Mouse (Mus musculus) limb, embryonic 10.5 days (tissue): ENCODE data around the gene Dcp1a. TPM values are rescaled to one million over a fixed set of nuclear protein-coding genes. Genes with fewer than 3 reads are reported as not detected.

Source experiments
- DNase-seq: peaks from one replicate; pipeline ENCODE4 v3.0.0-alpha.2; 2017; ENCODE audit warnings: low spot score
- H3K27ac ChIP-seq: fragments of 300-500 bp; sonication (generic); 2 replicates; pipeline ENCODE4 v1.5.1; 2016; ENCODE audit warnings: mild to moderate bottlenecking
- H3K27me3 ChIP-seq: fragments of 300-500 bp; sonication (generic); 2 replicates; pipeline ENCODE4 v1.6.1; 2016; ENCODE audit warnings: low read depth, mild to moderate bottlenecking; ENCODE audit not compliant: poor library complexity, severe bottlenecking
- H3K36me3 ChIP-seq: fragments of 300-500 bp; sonication (generic); 2 replicates; pipeline ENCODE4 v1.6.1; 2016; ENCODE audit warnings: mild to moderate bottlenecking, moderate library complexity
- H3K4me1 ChIP-seq: fragments of 300-500 bp; sonication (generic); 2 replicates; pipeline ENCODE4 v1.6.1; 2016
- H3K4me3 ChIP-seq: fragments of 300-500 bp; sonication (generic); 2 replicates; pipeline ENCODE4 v1.5.1; 2016; ENCODE audit warnings: mild to moderate bottlenecking, moderate library complexity
- H3K9me3 ChIP-seq: fragments of 300-500 bp; sonication (generic); replicated peaks from 2 replicates; pipeline ENCODE4 v1.6.1; 2016; ENCODE audit warnings: mild to moderate bottlenecking
- WGBS: fragments of 180-500 bp; shearing (Covaris S2); methylation state at CpG from one replicate; pipeline ENCODE4 v1.1.7; 2016; 5-methylcytosine and 5-hydroxymethylcytosine counted together
- microRNA-seq: library from miRNA; unstranded; fragments of <30 nt; microRNA quantifications from one replicate; pipeline ENCODE4, GENCODE M21; 2017
- polyA plus RNA-seq: library from polyadenylated mRNA; unstranded; fragments of >200 nt; fragmentation: Nextera tagmentation; extraction: Ambion mirVana; gene quantifications from 2 replicates; pipeline ENCODE4 v1.2.1, GENCODE M21; 2016

Dcp1a gene
- polyA plus RNA-seq, 1 experiment from 2014 or later: 46.2 TPM

GRCm38 (mm10) chr14:30573235-30573634 is 93.9 kb downstream of the Dcp1a start:
- DNase-seq: no peak
- H3K27ac ChIP-seq: no peak overlapping the region
- peaks cover 84% of the 10 kb centered on the region for H3K36me3 ChIP-seq
- H3K4me3 ChIP-seq: no peak overlapping the region
- no peaks in the 10 kb centered on the region for H3K9me3 ChIP-seq
- H3K27me3 ChIP-seq: no peaks in the 10 kb centered on the region
- 91% methylated on average over 8 of the region's 8 CpGs for WGBS
- H3K4me1 ChIP-seq: peaks cover 8% of the 10 kb centered on the region; the same call in 1 of the 2 replicates

- WGBS: 78% methylated on average over 6 of the region's 6 CpGs
- DNase-seq: peak; percentile 70
- H3K27ac ChIP-seq: no peak overlapping the region
Observed at GRCm38 (mm10) chr14:30573983-30574584, 94.7 kb downstream of the Dcp1a start.

GRCm38 (mm10) chr14:30575791-30576190 is 96.5 kb downstream of the Dcp1a start:
- Histone ChIP-seq H3K9me3 (no peaks in the 10 kb centered on the region), H3K4me3 (no peak overlapping the region), H3K27ac (no peak overlapping the region), H3K36me3 (peaks cover 58% of the 10 kb centered on the region), H3K4me1 (peaks cover 8% of the 10 kb centered on the region; the same call in 1 of the 2 replicates), H3K27me3 (no peaks in the 10 kb centered on the region)
- no peak for DNase-seq
- 82% methylated on average over 7 of the region's 7 CpGs for WGBS

More at GRCm38 (mm10) chr14:30573983-30574584, 94.7 kb downstream of the Dcp1a start:
- Histone ChIP-seq H3K36me3 (peaks cover 75% of the 10 kb centered on the region), H3K4me1 (peaks cover 8% of the 10 kb centered on the region; the same call in 1 of the 2 replicates), H3K9me3 (no peaks in the 10 kb centered on the region), H3K27me3 (no peaks in the 10 kb centered on the region), H3K4me3 (no peak overlapping the region)

GRCm38 (mm10) chr14:30576260-30576659 is 96.9 kb downstream of the Dcp1a start:
- Histone ChIP-seq H3K36me3 (peaks cover 53% of the 10 kb centered on the region), H3K4me3 (no peak overlapping the region), H3K9me3 (no peaks in the 10 kb centered on the region), H3K4me1 (peaks cover 8% of the 10 kb centered on the region; the same call in 1 of the 2 replicates), H3K27ac (no peak overlapping the region), H3K27me3 (no peaks in the 10 kb centered on the region)
- no peak for DNase-seq
- WGBS: 68% methylated on average over 5 of the region's 5 CpGs

Small RNA genes within 50 kb of the gene (microRNA-seq; reads per million reads assigned to microRNA genes)
- gene Mir3076: 7.6 reads per million, percentile 14 among the genes with 10 or more reads in this experiment

Other genes starting within 250 kb of the Dcp1a start
- 0.73 and 1.2 TPM in 2 replicates for gene Cacna1d, start 11.9 kb downstream of the Dcp1a start, polyA plus RNA-seq
- gene Tkt, start 68.8 kb downstream of the Dcp1a start, polyA plus RNA-seq: 312 and 340 TPM in 2 replicates
- 26.0 and 36.8 TPM in 2 replicates for gene Prkcd, start 146.7 kb downstream of the Dcp1a start, polyA plus RNA-seq
- 16.6 and 19.3 TPM in 2 replicates for gene Rft1, start 174.8 kb downstream of the Dcp1a start, polyA plus RNA-seq
- 16.5 and 17.5 TPM in 2 replicates for gene Sfmbt1, start 235.3 kb downstream of the Dcp1a start, polyA plus RNA-seq